Mouse (Mus musculus) A20 (cell line): ENCODE measurements around the gene Mmd.
A peak's percentile ranks its signal among the peaks of the same experiment; 100 is the strongest.

Experiments
- DNase-seq: peaks from one replicate; pipeline ENCODE4 v3.0.0-alpha.2; 2011; ENCODE audit warnings: low read depth, low spot score

Mmd gene

DNA sequence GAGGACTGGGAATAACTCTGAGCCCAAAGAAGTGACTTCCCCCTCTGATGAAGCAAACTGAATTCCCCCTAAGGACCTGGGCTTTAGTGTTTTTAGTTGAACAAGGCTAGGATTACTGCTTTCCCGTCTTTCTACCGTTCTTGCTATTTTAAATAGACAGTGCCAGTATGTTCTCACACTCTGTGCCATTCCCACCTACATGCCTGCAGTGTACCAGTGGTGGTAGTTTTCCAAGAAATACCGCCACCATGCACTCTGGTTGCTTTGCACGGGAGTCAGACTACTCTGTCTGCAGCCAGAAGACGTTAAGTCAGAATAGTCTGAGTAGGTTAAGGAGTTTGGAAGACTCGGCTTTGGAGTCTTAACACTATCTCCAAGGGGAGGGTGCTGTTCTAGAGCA, 34.3 kb downstream of the Mmd start:
- DNase-seq: no peak

DNA sequence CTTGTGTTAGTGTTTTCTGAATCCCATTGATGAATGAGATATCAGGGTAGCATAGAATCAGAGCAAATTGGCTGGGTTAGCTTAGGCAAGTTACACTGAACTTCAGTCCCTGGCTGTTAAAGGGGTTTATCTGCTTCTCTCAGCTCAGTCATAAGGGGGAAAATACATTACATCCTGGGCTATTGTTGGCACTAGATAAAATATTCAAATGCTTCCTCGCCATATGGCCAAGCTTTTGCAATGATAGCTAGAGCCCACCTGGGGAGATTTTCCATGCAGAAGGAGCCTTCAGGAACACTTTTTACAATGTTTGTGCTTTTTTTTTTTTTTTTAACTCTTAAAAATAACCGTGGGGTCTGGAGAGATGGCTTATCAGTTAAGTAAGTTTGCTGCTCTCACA, 34.8 kb downstream of the Mmd start:
- DNase-seq: no peak

DNA sequence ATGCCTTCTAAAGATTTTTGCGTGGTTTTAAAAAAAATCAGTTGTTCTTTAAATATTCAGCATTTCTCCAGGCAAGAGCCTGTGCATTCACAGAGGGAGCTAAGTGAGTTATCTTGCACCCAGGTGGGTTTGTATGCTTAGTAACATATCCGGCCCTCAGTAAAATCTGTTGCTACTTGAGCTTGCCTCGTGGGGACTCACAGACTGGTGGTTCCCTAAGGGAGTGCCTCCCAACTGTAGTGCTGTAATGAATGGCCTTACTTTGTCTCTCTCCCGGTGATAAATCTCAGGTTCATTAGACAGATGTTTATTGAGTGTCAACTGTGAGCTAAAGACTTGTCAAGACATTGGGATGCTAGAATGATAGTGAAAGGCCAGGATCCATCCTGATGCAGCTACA, 35.4 kb downstream of the Mmd start:
- DNase-seq: no peak

DNA sequence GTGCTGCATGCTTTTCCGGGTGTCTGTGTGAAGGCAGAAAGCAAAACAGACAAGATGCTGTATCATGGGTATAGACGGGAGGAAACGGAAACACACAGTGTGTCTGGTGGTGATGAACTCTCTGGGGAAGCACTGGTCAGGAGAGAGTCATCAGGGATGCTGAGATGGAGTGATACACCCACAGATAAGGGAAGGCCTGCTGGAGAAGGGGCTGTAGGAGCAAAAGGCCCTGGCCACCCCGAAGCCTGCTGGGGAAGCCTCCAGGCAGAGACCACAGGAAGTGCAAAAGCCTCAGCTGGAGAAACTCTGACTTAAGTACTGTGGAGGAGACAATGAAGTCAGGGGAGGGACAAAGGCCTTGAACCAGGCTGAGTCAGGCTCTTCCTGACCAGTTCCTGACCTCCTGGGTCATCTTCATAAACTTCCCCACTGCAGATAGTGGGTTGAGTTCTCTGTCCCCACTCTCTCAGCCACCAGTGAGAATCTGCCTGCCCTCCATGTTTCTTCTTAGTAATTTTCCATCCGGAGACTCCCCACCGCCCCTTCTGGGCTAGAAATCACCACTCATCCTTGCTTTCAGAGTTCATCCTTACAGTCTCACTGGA, 37.4 kb downstream of the Mmd start:
- DNase-seq: no peak

- no peak for DNase-seq
These were observed 41.9 kb downstream of the Mmd start for GRCm38 (mm10) chr11:90291156-90291555.

- DNase-seq: no peak
These were observed 43.5 kb downstream of the Mmd start for GRCm38 (mm10) chr11:90292766-90293165.

GRCm38 (mm10) chr11:90294622-90295021, 45.4 kb downstream of the Mmd start:
- DNase-seq: no peak

GRCm38 (mm10) chr11:90306067-90306466, 56.8 kb downstream of the Mmd start:
- DNase-seq: no peak

DNA sequence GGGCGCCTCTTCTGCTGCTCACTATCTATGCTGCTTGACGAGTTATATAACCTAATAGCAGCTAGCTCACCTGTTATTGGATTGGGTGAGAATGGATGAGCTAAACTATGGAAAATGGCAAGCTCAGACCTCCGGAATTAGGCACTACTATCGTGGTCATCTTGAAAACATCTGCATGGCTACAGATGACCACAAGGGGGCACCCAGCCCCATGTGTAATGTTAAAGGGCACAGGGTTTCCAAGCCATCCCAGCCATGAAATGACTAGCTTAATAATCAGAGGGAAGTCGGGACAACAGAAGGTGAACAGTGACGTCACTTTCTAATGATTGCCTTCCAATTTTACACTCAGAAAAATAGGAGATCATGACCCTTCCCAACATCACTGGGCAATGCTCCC, 57.7 kb downstream of the Mmd start:
- peak; percentile 46 for DNase-seq

DNA sequence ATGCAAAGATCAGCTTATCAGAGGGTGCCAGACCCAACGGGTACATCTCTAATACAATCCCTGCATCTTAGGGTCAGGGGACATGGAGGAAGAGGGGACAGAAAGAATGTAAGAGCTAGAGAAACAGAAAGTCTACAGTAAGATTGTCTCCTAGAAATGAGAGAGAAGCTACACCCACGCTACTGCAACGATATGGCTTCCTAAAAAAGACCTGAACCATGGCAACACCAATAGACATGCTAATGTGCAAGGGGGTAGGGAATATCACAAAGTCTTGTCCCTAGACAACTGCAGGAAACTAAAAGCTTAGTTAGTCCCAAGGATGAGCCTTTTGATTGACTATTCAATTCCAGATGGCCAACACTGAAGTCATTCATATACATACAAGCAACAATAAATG, 65.3 kb downstream of the Mmd start:
- DNase-seq: no peak

DNA sequence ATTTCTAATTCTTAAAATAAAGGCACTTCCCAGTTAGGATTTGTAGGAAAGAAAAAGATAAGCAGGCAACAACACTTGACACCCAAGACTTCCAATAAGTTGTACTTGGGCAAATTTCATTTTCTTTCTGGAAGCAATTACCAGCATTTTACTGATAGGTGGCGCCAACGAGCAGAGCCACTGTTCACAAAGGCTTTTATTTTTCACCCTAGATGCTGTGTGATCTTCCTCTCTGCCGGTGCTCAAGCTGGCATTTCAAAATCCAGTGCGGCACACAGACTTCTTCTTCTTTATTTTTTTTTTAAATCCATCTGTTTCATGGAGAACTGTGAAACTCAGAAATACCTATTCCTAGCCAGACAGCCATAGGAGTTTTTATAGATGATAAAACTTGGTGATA, 68.2 kb downstream of the Mmd start:
- DNase-seq: peak; percentile 44

DNA sequence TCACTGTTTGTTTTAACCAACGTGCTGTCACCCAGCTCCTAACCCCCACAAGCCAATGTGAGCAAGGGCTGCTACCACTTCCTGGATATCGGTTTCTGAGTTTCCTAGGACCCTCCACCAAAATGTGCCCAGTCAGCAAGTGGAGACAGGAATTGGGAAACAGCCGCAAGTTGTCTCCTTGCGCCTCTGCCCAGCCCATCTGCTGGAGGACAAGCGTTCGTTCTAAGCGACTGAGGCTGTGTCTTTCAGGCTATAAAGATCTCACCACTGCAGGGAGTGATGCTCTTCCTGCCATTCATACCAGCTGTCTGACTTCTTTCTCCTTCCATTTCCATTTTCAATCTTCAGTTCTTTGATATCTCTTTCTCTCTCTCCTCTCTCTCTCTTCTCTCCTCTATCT, 71.7 kb downstream of the Mmd start:
- no peak for DNase-seq

DNA sequence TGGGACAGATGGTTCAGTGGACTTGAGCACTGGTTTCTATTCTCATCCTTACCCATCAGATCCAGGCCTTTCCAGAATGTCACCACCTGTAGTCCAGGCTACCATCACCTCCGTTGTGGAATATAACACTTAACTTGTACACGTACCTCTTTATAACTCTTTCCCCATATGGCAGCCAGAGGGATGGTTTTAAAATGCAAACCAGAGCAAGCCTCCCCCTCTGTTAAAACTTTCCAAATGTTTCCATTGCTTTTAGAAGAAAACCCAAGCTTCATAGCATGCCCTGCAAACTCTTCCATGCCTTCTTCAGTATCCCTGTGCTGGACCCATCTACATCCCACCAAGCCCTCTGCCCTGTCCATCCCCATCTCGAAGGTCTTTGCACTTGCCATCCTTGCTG, 75.3 kb downstream of the Mmd start:
- DNase-seq: no peak

- DNase-seq: no peak
These were observed 76.9 kb downstream of the Mmd start for GRCm38 (mm10) chr11:90326146-90326545.

DNA sequence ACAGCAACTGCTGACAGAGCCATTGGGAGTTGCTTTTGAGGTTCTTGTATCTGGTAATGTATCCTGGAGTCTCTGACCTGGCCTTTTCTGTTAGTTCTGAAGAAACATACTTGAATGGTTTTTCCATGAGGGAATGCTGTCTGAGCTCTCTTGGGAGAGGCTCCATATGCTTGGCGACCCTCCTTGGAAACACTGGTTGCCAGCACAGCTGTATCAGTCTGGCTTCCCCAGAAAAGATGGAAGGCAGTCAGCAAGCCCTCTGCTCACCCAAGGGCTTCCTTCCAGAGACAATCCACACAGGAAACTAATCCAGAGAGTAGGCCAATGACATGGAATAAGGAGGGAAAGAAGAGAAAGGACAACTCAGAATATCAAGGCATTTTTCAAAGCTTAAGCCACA, 77.6 kb downstream of the Mmd start:
- no peak for DNase-seq
